Mouse (Mus musculus): ENCODE data around the gene Tpst1. TPM values are rescaled to one million over a fixed set of nuclear protein-coding genes. Genes with fewer than 3 reads are reported as not detected.
"Not testable (repeated sequence)": the region's sequence is repeated elsewhere in the genome, so short reads cannot be mapped to it uniquely, and the experiment has no call there.

The Tpst1 gene
- total RNA-seq (2021) = 10 to 100 TPM; 46.4 to 48.2 TPM

- no peak for DNase-seq (ENCODE audit: extremely low spot score in 1 of 2, low spot score in 1 of 2)
Observed at GRCm38 (mm10) chr5:130073026-130073425, at the start of gene Tpst1. Gene Tpst1, plus strand, starts transcription at chr5:130073326.

DNA sequence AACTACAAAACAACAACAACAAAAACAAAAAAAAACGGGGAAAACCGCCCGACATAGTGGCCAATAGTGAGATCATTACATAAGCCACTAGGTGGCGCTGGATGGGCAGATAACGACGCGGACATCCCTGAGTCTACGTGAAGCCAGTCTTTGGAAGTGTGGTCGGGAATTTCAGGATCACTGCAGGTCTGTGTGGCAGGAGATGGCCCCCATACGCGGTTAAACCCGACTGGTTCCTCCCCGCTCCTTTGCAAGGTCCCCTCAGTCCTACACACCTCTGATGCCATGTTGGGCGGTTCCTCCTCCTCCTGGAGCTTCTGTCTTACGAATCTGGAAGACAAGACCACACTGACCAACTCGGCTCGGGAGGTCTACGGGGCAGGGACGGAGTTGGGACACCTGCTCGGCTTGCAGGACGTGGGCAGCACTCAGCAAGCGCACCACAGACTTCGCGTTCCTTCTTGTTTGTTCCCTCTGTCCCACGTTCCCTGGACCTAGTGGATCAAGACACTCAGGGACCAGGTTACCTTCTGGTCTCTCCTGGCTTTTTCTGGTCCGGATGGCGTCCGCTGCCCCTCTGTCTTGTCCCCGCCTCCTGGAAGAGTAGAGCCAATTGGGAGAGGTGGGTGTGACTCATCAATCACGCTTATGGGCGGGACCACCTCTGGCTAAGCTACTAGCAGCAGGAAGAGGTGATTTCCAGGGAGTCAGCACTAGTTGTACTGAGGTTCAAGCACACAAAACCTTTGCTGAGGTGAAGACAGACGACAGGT lies 49.2 kb upstream of the Tpst1 start:
- DNase-seq (ENCODE audit: extremely low spot score in 1 of 2, low spot score in 1 of 2) = peak; percentile 52 to 63

- no peak for DNase-seq (ENCODE audit: extremely low spot score in 1 of 2, low spot score in 1 of 2)
Observed at GRCm38 (mm10) chr5:130027134-130027533, 46.0 kb upstream of the Tpst1 start.

GRCm38 (mm10) chr5:130027696-130028095 lies 45.4 kb upstream of the Tpst1 start:
- DNase-seq (ENCODE audit: extremely low spot score in 1 of 2, low spot score in 1 of 2) = no peak

DNA sequence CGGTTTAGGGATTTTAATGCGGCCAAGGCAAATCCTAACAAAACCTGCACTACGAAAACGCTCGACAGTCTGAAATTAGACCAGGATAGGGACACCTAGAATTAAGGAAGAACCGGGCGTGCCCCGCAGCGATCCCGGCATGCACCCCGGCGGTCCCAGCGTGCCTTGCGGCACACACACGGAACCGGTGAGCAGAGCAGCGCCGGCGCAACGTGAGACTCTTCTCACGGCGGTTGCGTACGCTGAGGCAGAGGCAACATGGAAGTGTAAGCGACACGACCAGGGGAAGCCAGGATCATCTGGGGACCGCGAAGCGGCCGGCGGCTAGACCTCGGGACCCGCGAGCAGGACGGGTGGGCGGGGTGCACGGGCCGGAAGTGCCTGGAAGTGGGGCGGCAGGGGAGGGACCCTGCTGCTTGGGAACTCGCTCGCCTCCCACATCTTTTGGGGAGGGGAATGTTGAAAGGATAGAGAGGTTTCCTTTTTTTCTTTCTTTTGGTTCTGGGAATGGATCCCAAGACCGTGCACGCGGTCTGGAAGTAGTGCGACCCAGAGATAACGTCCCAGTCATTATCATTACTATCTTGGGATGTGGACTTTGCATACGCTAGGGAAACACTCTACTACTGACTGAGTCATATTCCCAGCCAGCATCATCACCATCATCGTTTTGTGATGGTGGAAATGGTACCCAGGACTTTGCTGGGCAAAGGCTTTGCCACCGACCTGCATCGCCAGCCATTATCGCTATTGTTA lies 43.8 kb upstream of the Tpst1 start, which contains the start of the genes Asl and Crcp:
Gene Asl (minus strand): TSS at position 106 of the 756 bp plus-strand sequence.
Gene Crcp (plus strand): TSS at position 149 of the 756 bp plus-strand sequence.
- peak; percentile 84 to 86 for DNase-seq (ENCODE audit: extremely low spot score in 1 of 2, low spot score in 1 of 2)

DNA sequence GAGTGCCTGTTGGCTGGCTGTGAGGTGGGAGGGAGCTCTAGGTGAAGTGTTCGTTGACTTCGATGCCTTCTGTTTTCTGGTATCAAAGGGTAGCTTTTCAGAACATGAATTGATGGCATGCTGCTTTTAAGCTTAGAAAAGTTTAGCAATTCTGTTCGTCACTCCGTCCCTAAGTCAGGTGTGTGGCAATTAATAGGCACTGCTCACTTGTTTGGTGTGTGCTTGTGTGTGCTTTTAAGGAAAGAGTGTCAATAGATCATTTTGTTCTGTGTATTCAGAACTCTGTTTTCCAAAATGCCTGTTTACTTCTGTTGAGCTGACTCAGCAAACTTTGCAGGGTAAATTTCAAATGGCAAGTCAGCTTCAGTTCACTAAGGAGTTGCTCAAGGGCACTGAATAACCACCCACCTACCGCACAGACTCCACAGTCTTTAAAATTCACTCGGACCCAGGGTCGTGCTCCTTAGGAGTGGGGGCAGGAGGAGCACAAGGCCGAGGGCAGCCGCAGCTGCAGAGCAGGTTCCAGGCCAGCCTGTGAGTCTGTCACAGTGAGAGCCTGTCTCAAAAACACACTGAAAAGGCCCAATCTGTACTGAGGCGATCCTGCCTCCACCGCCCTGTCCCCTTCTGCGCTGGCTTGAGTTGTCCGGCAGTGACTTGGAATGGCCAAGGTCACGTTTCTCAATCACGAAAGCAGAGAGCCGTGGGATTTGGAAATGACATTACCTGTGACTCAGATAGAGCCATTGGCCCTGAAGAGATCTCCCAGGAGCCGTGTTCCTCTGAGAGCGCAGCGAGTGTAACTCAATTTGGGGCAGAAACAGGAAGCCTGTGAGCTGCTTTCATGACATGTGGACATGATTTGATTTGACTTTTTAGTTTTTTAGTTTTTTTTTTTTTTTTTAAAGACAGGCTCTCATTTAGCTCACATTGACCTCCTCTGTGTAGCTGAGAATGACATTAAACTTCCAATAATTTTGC lies 41.4 kb upstream of the Tpst1 start:
- no peak for DNase-seq (ENCODE audit: extremely low spot score in 1 of 2, low spot score in 1 of 2)

- no peak for DNase-seq (ENCODE audit: extremely low spot score in 1 of 2, low spot score in 1 of 2)
Observed at GRCm38 (mm10) chr5:130033869-130034268, 39.3 kb upstream of the Tpst1 start.

- not testable (repeated sequence) for DNase-seq (ENCODE audit: extremely low spot score in 1 of 2, low spot score in 1 of 2)
Observed at GRCm38 (mm10) chr5:130036300-130036699, 36.8 kb upstream of the Tpst1 start.

GRCm38 (mm10) chr5:130037752-130038455 lies 35.2 kb upstream of the Tpst1 start:
- DNase-seq (ENCODE audit: extremely low spot score in 1 of 2, low spot score in 1 of 2) = peak; percentile 31 to 51

- DNase-seq (ENCODE audit: extremely low spot score in 1 of 2, low spot score in 1 of 2) = no peak
Observed at GRCm38 (mm10) chr5:130040797-130041196, 32.3 kb upstream of the Tpst1 start.

DNA sequence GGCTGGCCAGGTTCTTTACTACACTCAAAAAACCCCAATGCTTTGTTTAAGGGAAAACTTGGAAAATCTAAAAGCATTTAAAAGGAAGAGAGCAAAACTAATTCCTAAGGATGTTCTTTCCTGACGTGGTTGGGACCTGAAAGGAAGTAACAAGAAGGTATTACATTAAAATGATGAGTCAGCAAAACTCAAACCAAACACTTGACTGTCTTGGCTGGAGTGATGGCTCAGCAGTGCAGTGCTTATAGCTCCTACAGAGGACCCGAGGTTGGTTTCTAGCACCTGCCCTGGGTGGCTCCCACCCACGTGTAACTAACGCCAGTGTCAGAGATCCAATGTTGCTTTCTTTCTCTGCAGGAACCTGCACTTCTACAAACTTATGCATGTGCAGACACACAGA lies 31.9 kb upstream of the Tpst1 start:
- DNase-seq (ENCODE audit: extremely low spot score in 1 of 2, low spot score in 1 of 2) = no peak

DNA sequence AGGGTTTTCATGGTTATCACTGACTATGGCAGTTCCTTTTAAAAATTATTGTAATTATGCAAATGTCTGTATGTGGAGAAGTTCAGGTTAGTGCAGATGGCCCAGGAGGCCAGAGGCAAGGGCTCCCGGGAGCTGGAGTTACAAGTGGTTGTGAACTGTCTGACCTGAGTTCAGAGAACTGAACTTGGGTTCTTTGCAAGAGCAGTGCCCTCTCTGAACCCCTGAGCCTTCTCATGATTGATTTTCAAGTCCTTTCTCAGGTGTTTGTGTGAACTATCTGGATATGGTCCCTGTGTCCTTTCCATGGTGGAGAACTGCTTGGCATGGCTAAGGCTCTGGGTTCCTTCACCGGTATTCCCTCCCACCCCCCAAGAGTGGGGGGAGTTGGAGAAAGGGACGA lies 29.4 kb upstream of the Tpst1 start:
- no peak for DNase-seq (ENCODE audit: extremely low spot score in 1 of 2, low spot score in 1 of 2)

DNA sequence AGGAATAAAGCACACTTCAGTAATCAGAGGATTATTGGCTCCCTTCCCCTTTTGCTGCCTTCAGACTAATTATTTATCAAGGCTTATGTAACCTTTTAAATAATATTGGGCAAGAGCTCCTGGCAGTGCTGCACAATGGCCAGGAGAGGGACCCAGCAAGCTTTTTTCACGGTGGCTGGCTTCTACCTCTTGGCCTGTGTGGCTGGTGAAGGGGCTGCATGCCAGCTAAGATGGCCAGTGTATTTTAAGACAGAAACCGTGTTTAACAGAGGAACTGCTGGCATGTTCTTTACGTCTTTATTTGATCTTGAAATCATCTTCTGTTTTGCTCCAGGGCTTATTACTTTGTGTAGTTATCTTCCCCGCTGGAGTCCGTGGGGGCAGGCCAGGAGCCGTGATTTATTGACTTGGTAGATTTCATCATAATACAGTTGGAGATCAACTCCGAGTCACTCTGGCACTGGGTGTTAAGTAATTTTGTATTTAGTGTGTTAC lies 28.9 kb upstream of the Tpst1 start:
- DNase-seq (ENCODE audit: extremely low spot score in 1 of 2, low spot score in 1 of 2) = peak in 1 of 2 experiments; percentile 40

DNA sequence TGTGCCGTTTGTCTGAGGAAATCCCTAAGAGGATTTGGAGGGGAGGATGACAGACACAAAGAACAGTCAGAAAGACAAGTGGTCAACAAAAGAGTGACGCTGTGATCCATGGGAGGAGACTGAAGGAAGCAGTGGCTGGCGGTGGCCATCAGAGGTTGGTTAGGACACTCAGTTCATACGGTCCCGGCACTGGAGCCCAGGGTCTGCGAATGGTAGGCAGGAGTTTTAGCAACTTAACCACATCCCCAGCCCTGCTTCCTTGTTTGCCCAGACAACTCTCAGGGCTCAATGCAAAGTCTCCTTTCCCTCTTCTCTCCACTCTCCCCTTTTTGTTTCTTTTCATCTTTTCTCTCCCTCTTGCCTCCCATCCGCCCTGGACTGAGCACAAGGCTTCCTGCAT lies 27.0 kb upstream of the Tpst1 start:
- no peak for DNase-seq (ENCODE audit: extremely low spot score in 1 of 2, low spot score in 1 of 2)

- DNase-seq (ENCODE audit: extremely low spot score in 1 of 2, low spot score in 1 of 2) = no peak
Observed at GRCm38 (mm10) chr5:130046589-130046988, 26.5 kb upstream of the Tpst1 start.

- DNase-seq (ENCODE audit: extremely low spot score in 1 of 2, low spot score in 1 of 2) = no peak
Observed at GRCm38 (mm10) chr5:130047013-130047412, 26.1 kb upstream of the Tpst1 start.

GRCm38 (mm10) chr5:130048786-130049520 lies 24.2 kb upstream of the Tpst1 start:
- no peak for DNase-seq (ENCODE audit: extremely low spot score in 1 of 2, low spot score in 1 of 2)

- DNase-seq (ENCODE audit: extremely low spot score in 1 of 2, low spot score in 1 of 2) = no peak
Observed at GRCm38 (mm10) chr5:130050416-130050815, 22.7 kb upstream of the Tpst1 start.
